Mouse (Mus musculus) MEL (cell line): ENCODE data around the gene Macf1. TPM values are rescaled to one million over a fixed set of nuclear protein-coding genes. Genes with fewer than 3 reads are reported as not detected.

Experiments used
- DNase-seq: peaks from one replicate; pipeline ENCODE4 v3.0.0; 2011; ENCODE audit warnings: low read depth, low spot score
- H3K27ac ChIP-seq: 2 replicates; pipeline ENCODE4 v1.5.1; 2012; ENCODE audit warnings: low read depth, mild to moderate bottlenecking, control low read depth, low read length, moderate library complexity; ENCODE audit not compliant: control insufficient read depth
- H3K27me3 ChIP-seq, 2 experiments: fragments of 150-350 bp in 1 of 2; sonication (generic) in 1 of 2; 2 replicates each; pipeline ENCODE4 v1.6.1; 2012; ENCODE audit warnings: low read length in 2 of 2, mild to moderate bottlenecking in 2 of 2, improper control_type of control experiment in 1 of 2, moderate library complexity in 1 of 2; ENCODE audit not compliant: insufficient read depth in 2 of 2, control insufficient read depth in 1 of 2
- H3K36me3 ChIP-seq, 2 experiments: 2 replicates each; pipeline ENCODE4 v1.6.1; 2012 to 2014; ENCODE audit warnings: low read length in 2 of 2, improper control_type of control experiment in 1 of 2, inconsistent platforms in 1 of 2, mild to moderate bottlenecking in 1 of 2; ENCODE audit not compliant: insufficient read depth in 2 of 2, control insufficient read depth in 1 of 2
- H3K4me1 ChIP-seq, 2 experiments: fragments of 150-350 bp in 1 of 2; sonication (generic) in 1 of 2; 2 replicates each; pipeline ENCODE4 v1.6.1; 2012; ENCODE audit warnings: low read length in 2 of 2, improper control_type of control experiment in 1 of 2, mild to moderate bottlenecking in 1 of 2; ENCODE audit not compliant: insufficient read depth in 2 of 2, control insufficient read depth in 1 of 2
- H3K4me3 ChIP-seq, 2 experiments: fragments of 150-350 bp in 1 of 2; sonication (generic) in 1 of 2; 2 replicates each; pipeline ENCODE4 v1.5.1; 2012; ENCODE audit warnings: low read depth in 2 of 2, low read length in 2 of 2, mild to moderate bottlenecking in 2 of 2, moderate library complexity in 2 of 2, control low read depth in 1 of 2, improper control_type of control experiment in 1 of 2; ENCODE audit not compliant: control insufficient read depth in 1 of 2, insufficient read depth in 1 of 2
- H3K79me2 ChIP-seq: 2 replicates; pipeline ENCODE4 v1.6.1; 2012; ENCODE audit warnings: mild to moderate bottlenecking, low read length, moderate library complexity; ENCODE audit not compliant: control insufficient read depth, poor library complexity, insufficient read depth
- H3K9ac ChIP-seq: 2 replicates; pipeline ENCODE4 v1.6.1; 2012; ENCODE audit warnings: low read depth, mild to moderate bottlenecking, control low read depth, low read length, moderate library complexity; ENCODE audit not compliant: control insufficient read depth, poor library complexity, severe bottlenecking
- H3K9me3 ChIP-seq: fragments of 150-350 bp; sonication (generic); replicated peaks from 2 replicates; pipeline ENCODE4 v1.6.1; 2012; ENCODE audit warnings: mild to moderate bottlenecking, low read length, improper control_type of control experiment, moderate library complexity; ENCODE audit not compliant: insufficient read depth
- BHLHE40 ChIP-seq: IDR thresholded peaks from 2 replicates; pipeline ENCODE4 v1.6.1; 2012; ENCODE audit warnings: low read depth, mild to moderate bottlenecking, inconsistent platforms, low read length, improper control_type of control experiment, borderline replicate concordance
- CHD1 ChIP-seq: IDR thresholded peaks from 2 replicates; pipeline ENCODE4 v1.6.1; 2012; ENCODE audit warnings: low read depth, mild to moderate bottlenecking, inconsistent platforms, low read length, improper control_type of control experiment
- CHD2 ChIP-seq: IDR thresholded peaks from 2 replicates; pipeline ENCODE4 v1.6.1; 2011; ENCODE audit warnings: low read length, improper control_type of control experiment
- CTCF ChIP-seq, 3 experiments: IDR thresholded peaks in 2 of 3; conservative IDR thresholded peaks in 1 of 3; 2 replicates each; pipeline ENCODE4 v1.5.1; 2011 to 2012; ENCODE audit warnings: low read length in 3 of 3, low read depth in 2 of 3, mild to moderate bottlenecking in 2 of 3, improper control_type of control experiment in 1 of 3, inconsistent platforms in 1 of 3, mixed read lengths in 1 of 3, moderate library complexity in 1 of 3; ENCODE audit not compliant: control insufficient read depth in 1 of 3, insufficient read depth in 1 of 3, poor library complexity in 1 of 3, severe bottlenecking in 1 of 3
- ELF1 ChIP-seq: IDR thresholded peaks from 2 replicates; pipeline ENCODE4 v1.6.1; 2014; ENCODE audit warnings: low read depth, mild to moderate bottlenecking, inconsistent platforms, low read length, improper control_type of control experiment, moderate library complexity
- EP300 ChIP-seq, 2 experiments: IDR thresholded peaks; 2 replicates each; pipeline ENCODE4 v1.6.1; 2011; ENCODE audit warnings: improper control_type of control experiment in 2 of 2, low read length in 2 of 2, low read depth in 1 of 2, mild to moderate bottlenecking in 1 of 2
- ETS1 ChIP-seq: IDR thresholded peaks from 2 replicates; pipeline ENCODE4 v1.6.1; 2012; ENCODE audit warnings: low read depth, mild to moderate bottlenecking, inconsistent platforms, low read length, improper control_type of control experiment, moderate library complexity
- GABPA ChIP-seq: IDR thresholded peaks from 2 replicates; pipeline ENCODE4 v1.6.1; 2012; ENCODE audit warnings: low read depth, mild to moderate bottlenecking, inconsistent platforms, low read length, improper control_type of control experiment, moderate library complexity
- KAT2A ChIP-seq: conservative IDR thresholded peaks from 2 replicates; pipeline ENCODE4 v1.6.1; 2012; ENCODE audit warnings: low read depth, low read length, improper control_type of control experiment, inconsistent platforms
- MAZ ChIP-seq: IDR thresholded peaks from 2 replicates; pipeline ENCODE4 v1.6.1; 2012; ENCODE audit warnings: low read depth, mild to moderate bottlenecking, inconsistent platforms, low read length, improper control_type of control experiment
- MEF2A ChIP-seq: IDR thresholded peaks from 2 replicates; pipeline ENCODE4 v1.6.1; 2014; ENCODE audit warnings: low read depth, mild to moderate bottlenecking, inconsistent platforms, low read length, improper control_type of control experiment; ENCODE audit not compliant: poor library complexity, insufficient replicate concordance, severe bottlenecking; ENCODE audit errors: extremely low read depth
- MXI1 ChIP-seq: IDR thresholded peaks from 2 replicates; pipeline ENCODE4 v1.6.1; 2011; ENCODE audit warnings: mild to moderate bottlenecking, low read depth, low read length, improper control_type of control experiment
- MYB ChIP-seq: IDR thresholded peaks from 2 replicates; pipeline ENCODE4 v1.6.1; 2011; ENCODE audit warnings: mild to moderate bottlenecking, low read depth, low read length, improper control_type of control experiment
- MYC ChIP-seq: IDR thresholded peaks from 2 replicates; pipeline ENCODE4 v1.6.1; 2011; ENCODE audit warnings: low read depth, mild to moderate bottlenecking, low read length, improper control_type of control experiment, moderate library complexity
- POLR2AphosphoS2 ChIP-seq: IDR thresholded peaks from 2 replicates; pipeline ENCODE4 v1.6.1; 2011; ENCODE audit warnings: low read length, improper control_type of control experiment
- POLR2AphosphoS5 ChIP-seq: IDR thresholded peaks from 2 replicates; pipeline ENCODE4 v1.6.1; 2012; ENCODE audit warnings: low read depth, borderline replicate concordance, mild to moderate bottlenecking, inconsistent platforms, low read length, moderate library complexity, mixed read lengths
- RAD21 ChIP-seq: IDR thresholded peaks from 2 replicates; pipeline ENCODE4 v1.6.1; 2011; ENCODE audit warnings: mild to moderate bottlenecking, low read depth, low read length, improper control_type of control experiment
- RCOR1 ChIP-seq: IDR thresholded peaks from 2 replicates; pipeline ENCODE4 v1.6.1; 2012; ENCODE audit warnings: low read depth, mild to moderate bottlenecking, inconsistent platforms, low read length, improper control_type of control experiment
- SIN3A ChIP-seq: IDR thresholded peaks from 2 replicates; pipeline ENCODE4 v1.6.1; 2012; ENCODE audit warnings: low read length, improper control_type of control experiment, inconsistent platforms
- TBP ChIP-seq: IDR thresholded peaks from 2 replicates; pipeline ENCODE4 v1.8.0; 2011; ENCODE audit warnings: low read depth, low read length, improper control_type of control experiment
- UBTF ChIP-seq: IDR thresholded peaks from 2 replicates; pipeline ENCODE4 v1.6.1; 2012; ENCODE audit warnings: low read depth, mild to moderate bottlenecking, inconsistent platforms, low read length, improper control_type of control experiment, moderate library complexity, borderline replicate concordance; ENCODE audit not compliant: insufficient read depth
- USF1 ChIP-seq: IDR thresholded peaks from 2 replicates; pipeline ENCODE4 v1.6.1; 2014; ENCODE audit warnings: low read depth, mild to moderate bottlenecking, inconsistent platforms, low read length, improper control_type of control experiment, moderate library complexity
- ZKSCAN1 ChIP-seq: IDR thresholded peaks from 2 replicates; pipeline ENCODE4 v1.6.1; 2012; ENCODE audit warnings: low read depth, mild to moderate bottlenecking, inconsistent platforms, low read length, improper control_type of control experiment, moderate library complexity
- ZMIZ1 ChIP-seq: IDR thresholded peaks from 2 replicates; pipeline ENCODE4 v1.6.1; 2012; ENCODE audit warnings: low read depth, mild to moderate bottlenecking, inconsistent platforms, low read length, improper control_type of control experiment, moderate library complexity
- ZNF384 ChIP-seq: IDR thresholded peaks from 2 replicates; pipeline ENCODE4 v1.6.1; 2012; ENCODE audit warnings: low read depth, mild to moderate bottlenecking, inconsistent platforms, low read length, improper control_type of control experiment
- polyA plus RNA-seq, 2 experiments: library from polyadenylated mRNA; stranded (reverse) in 1 of 2; unstranded in 1 of 2; fragments of >175 nt in 1 of 2; fragments of >200 nt in 1 of 2; gene quantifications; 2 replicates each; pipeline versions ENCODE4 v1.2.1 to v1.2.4; 2012; ENCODE audit warnings: low replicate concordance in 2 of 2, low read depth in 1 of 2; ENCODE audit not compliant: insufficient read length in 2 of 2, insufficient read depth in 1 of 2, missing spikeins in 1 of 2
- total RNA-seq: library from RNA; depleted of rRNA; stranded (reverse); fragments of 300-350 nt; gene quantifications from 2 replicates; pipeline ENCODE4 v1.2.3, GENCODE M21; 2012

Macf1 gene
- total and polyA plus RNA-seq, 3 experiments = 18.5 to 71.4 (median 60.8) TPM

DNA sequence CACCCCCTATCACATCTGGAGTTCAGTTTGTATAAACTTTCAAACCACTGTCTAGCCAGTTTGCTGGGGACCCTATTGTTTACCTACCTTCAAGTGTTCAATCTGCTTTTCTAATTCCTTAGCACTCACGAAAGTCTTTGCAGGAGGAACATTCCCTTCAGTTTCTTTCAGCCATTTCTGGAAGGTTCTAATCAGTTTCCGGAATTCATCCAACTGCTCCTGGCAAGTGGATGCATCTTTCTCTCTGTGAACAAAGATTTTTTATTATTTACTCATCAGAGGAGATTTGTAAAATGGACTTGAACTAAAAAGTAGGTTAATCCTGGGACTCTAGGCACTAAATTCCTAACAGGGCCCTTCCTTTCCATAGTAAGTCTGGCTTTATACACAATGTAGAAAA, 236.1 kb downstream of the Macf1 start:
- Histone ChIP-seq H3K27ac (no peak overlapping the region), H3K36me3 (peaks cover 4 to 14% of the 10 kb centered on the region in 2 experiments), H3K4me1 (peaks cover 3 to 6% of the 10 kb centered on the region in 2 experiments), H3K4me3 (no peak overlapping the region), H3K79me2 (no peaks in the 10 kb centered on the region), H3K27me3 (no peaks in the 10 kb centered on the region), H3K9ac (no peak overlapping the region), H3K9me3 (no peaks in the 10 kb centered on the region)
- DNase-seq = no peak
- no peak for TF ChIP-seq MEF2A
- no peak for TF ChIP-seq TBP
- TF ChIP-seq RCOR1 = no peak
- TF ChIP-seq ZKSCAN1 = no peak
- no peak for TF ChIP-seq GABPA
- TF ChIP-seq CHD2 = no peak
- no peak for TF ChIP-seq MYC
- TF ChIP-seq RAD21 = no peak

DNA sequence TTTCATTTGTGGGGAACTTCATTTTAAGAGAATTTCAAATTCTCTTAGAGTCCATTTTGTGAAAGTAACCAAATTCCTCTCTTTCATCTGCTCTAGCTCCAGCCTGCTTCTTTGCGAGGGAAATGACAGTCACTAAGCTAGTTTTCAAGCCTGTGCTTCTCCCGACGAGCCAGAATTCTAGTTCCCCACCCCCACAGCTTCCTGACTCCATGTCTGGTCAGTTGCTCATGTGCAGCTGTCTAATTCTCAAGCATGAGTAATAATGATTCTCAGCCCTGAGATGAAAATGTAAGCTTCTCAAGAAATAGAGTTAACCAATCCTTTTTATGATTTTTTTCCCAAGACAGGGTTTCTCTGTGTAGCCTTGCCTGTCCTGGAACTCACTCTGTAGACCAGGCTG, 236.9 kb downstream of the Macf1 start:
- no peaks in the 10 kb centered on the region for H3K9me3 ChIP-seq
- H3K9ac ChIP-seq = no peak overlapping the region
- peaks cover 4 to 14% of the 10 kb centered on the region in 2 experiments for H3K36me3 ChIP-seq
- H3K4me1 ChIP-seq = peaks cover 3 to 6% of the 10 kb centered on the region in 2 experiments
- DNase-seq = no peak
- no peaks in the 10 kb centered on the region for H3K79me2 ChIP-seq
- TF ChIP-seq ZMIZ1 = no peak
- TF ChIP-seq MYB = no peak
- no peak for TF ChIP-seq MEF2A
- no peak for TF ChIP-seq ELF1
- no peak for TF ChIP-seq UBTF
- TF ChIP-seq POLR2AphosphoS2 = no peak
- TF ChIP-seq ZNF384 = no peak
- TF ChIP-seq ZKSCAN1 = no peak
- TF ChIP-seq MAZ = no peak
- no peak for TF ChIP-seq USF1
- no peak for TF ChIP-seq MXI1
- TF ChIP-seq EP300 (IDR thresholded peaks at IDR 0.05; ENCODE audit: low read depth in 1 of 2, low read length in 2 of 2) = no peak
- no peak for TF ChIP-seq CHD1
- TF ChIP-seq MYC = no peak
- no peak for TF ChIP-seq POLR2AphosphoS5
- TF ChIP-seq KAT2A = no peak
- no peak for TF ChIP-seq ETS1
- no peak for TF ChIP-seq BHLHE40
- no peak for TF ChIP-seq CTCF (IDR thresholded peaks at IDR 0.05 in 2 of 3, conservative IDR thresholded peaks at IDR 0.05 in 1 of 3; ENCODE audit: control insufficient read depth in 1 of 3, insufficient read depth in 1 of 3, low read depth in 2 of 3, low read length in 3 of 3, poor library complexity in 1 of 3, severe bottlenecking in 1 of 3)
- no peak for TF ChIP-seq SIN3A
- H3K27me3 ChIP-seq = no peaks in the 10 kb centered on the region
- no peak overlapping the region for H3K4me3 ChIP-seq
- H3K27ac ChIP-seq = 0 out of 2 replicates have a peak overlapping the region, but pooled peaks have one; percentile 26
